11 mouse cellular contexts compared by ENCODE assay signal in genomic region chr11:75155985-75156384, GRCm38 (mm10). TPM values are rescaled to one million over a fixed set of nuclear protein-coding genes. Genes with fewer than 3 reads are reported as not detected.
DNase-seq lines count a peak whose midpoint lies in the region; ATAC-seq and TF ChIP-seq lines count a peak whose summit lies in the region.
"Had no signal": no experiment of that assay in that cellular context is flagged by ENCODE, and none has a peak within 500 bp of the region (broad histone marks: within the 10 kb centered on the region; RNA-seq: fewer than 3 reads in every experiment).

No protein-coding gene starts in this region.

- H3K9ac ChIP-seq in lung, embryonic 15.5 days = no peak overlapping the region
- H3K9ac ChIP-seq in heart, embryonic 13.5 days = no peak overlapping the region

- no peak overlapping the region for H3K4me3 ChIP-seq in heart, embryonic 10.5 days
- H3K4me3 ChIP-seq in lung, embryonic 15.5 days = no peak overlapping the region
- H3K4me3 ChIP-seq in heart, embryonic 13.5 days = no peak overlapping the region
- H3K4me3 ChIP-seq in olfactory bulb, adult 2 months (ENCODE audit: insufficient read depth, low read depth, low read length) = no peak overlapping the region
- H3K4me3 ChIP-seq: megakaryocyte, embryonic 14.5 days had no signal

- WGBS in heart, embryonic 10.5 days = 49% methylated on average over 6 of the region's 6 CpGs
- 35% methylated on average over 6 of the region's 6 CpGs for WGBS in lung, embryonic 15.5 days
- 51% methylated on average over 6 of the region's 6 CpGs for WGBS in heart, embryonic 13.5 days
- WGBS in olfactory bulb, adult 2 months = 75% methylated on average over 6 of the region's 6 CpGs

- H3K9me3 ChIP-seq in heart, embryonic 10.5 days = no peaks in the 10 kb centered on the region
- no peaks in the 10 kb centered on the region for H3K9me3 ChIP-seq in lung, embryonic 15.5 days
- H3K9me3 ChIP-seq in heart, embryonic 13.5 days = no peaks in the 10 kb centered on the region
- H3K9me3 ChIP-seq: megakaryocyte, embryonic 14.5 days had no signal

- no peak overlapping the region for H3K4me2 ChIP-seq in lung, embryonic 15.5 days
- no peak overlapping the region for H3K4me2 ChIP-seq in heart, embryonic 13.5 days

- ATAC-seq in lung, embryonic 15.5 days (ENCODE audit: borderline replicate concordance, extremely low read depth, low FRiP score, low TSS enrichment) = no peak
- ATAC-seq in heart, embryonic 13.5 days (ENCODE audit: extremely low read depth, insufficient number of reproducible peaks, low FRiP score, low TSS enrichment) = no peak

- TF ChIP-seq POLR2A in olfactory bulb, adult 2 months (IDR thresholded peaks at IDR 0.05; ENCODE audit: insufficient read depth, low read depth, low read length) = no peak

- no peak for TF ChIP-seq CTCF in olfactory bulb, adult 2 months (IDR thresholded peaks at IDR 0.05; ENCODE audit: insufficient read depth, low read depth, low read length)

- H3K27me3 ChIP-seq in heart, embryonic 10.5 days (ENCODE audit: insufficient read depth, poor library complexity, severe bottlenecking) = no peaks in the 10 kb centered on the region
- no peaks in the 10 kb centered on the region for H3K27me3 ChIP-seq in lung, embryonic 15.5 days
- no peaks in the 10 kb centered on the region for H3K27me3 ChIP-seq in heart, embryonic 13.5 days (replicated peaks)
- H3K27me3 ChIP-seq: megakaryocyte, embryonic 14.5 days had no signal

- DNase-seq in heart, embryonic 10.5 days (ENCODE audit: low spot score) = no peak
- no peak for DNase-seq in heart, adult 8-10 months (ENCODE audit: low spot score)
- DNase-seq in lung, postnatal 10 days = no peak
- no peak for DNase-seq in frontal cortex, postnatal 10 days (ENCODE audit: low spot score in 2 of 2)
- no peak for DNase-seq in adrenal gland, postnatal 14 days
- DNase-seq: gastrocnemius, postnatal 10 days; kidney, postnatal 14 days had no signal

- H3K27ac ChIP-seq in heart, embryonic 10.5 days = peak overlapping the region; percentile 43; the same call in 1 of the 2 replicates
- H3K27ac ChIP-seq in lung, embryonic 15.5 days = peak overlapping the region; percentile 83
- H3K27ac ChIP-seq in heart, embryonic 13.5 days (replicated peaks) = peak overlapping the region; percentile 28
- 0 out of 2 replicates have a peak overlapping the region, but pooled peaks have one; percentile 37 for H3K27ac ChIP-seq in olfactory bulb, adult 2 months (ENCODE audit: insufficient read depth, low read depth, low read length)

- peaks cover 31% of the 10 kb centered on the region for H3K36me3 ChIP-seq in heart, embryonic 10.5 days
- peaks cover 14% of the 10 kb centered on the region; the same call in 1 of the 2 replicates for H3K36me3 ChIP-seq in lung, embryonic 15.5 days
- H3K36me3 ChIP-seq in heart, embryonic 13.5 days = peaks cover 33% of the 10 kb centered on the region

- H3K4me1 ChIP-seq in heart, embryonic 10.5 days = peaks cover 28% of the 10 kb centered on the region
- H3K4me1 ChIP-seq in lung, embryonic 15.5 days = peaks cover 69% of the 10 kb centered on the region
- peaks cover 39% of the 10 kb centered on the region for H3K4me1 ChIP-seq in heart, embryonic 13.5 days
- peaks cover 8% of the 10 kb centered on the region for H3K4me1 ChIP-seq in olfactory bulb, adult 2 months (ENCODE audit: control insufficient read depth, insufficient read depth, low read length)

RNA-seq across cellular contexts. Expression of gene Hic1, which starts 13.3 kb away (rescaled TPM):
- 1.9 and 2.1 TPM in 2 replicates for polyA plus RNA-seq in heart, embryonic 10.5 days (2016; fragmentation: Nextera tagmentation; extraction: Ambion mirVana)
- total RNA-seq in heart, adult 8-10 months (2022) = 10 to 100 TPM in 3 of 4 experiments, 1 to 10 TPM in 1; 7.6 to 19.4 (median 16.8) TPM
- polyA plus RNA-seq in lung, embryonic 15.5 days (2015; fragmentation: Nextera tagmentation; extraction: Ambion mirVana) = 20.1 and 21.7 TPM in 2 replicates
- 9.4 and 9.5 TPM in 2 replicates for polyA plus RNA-seq in heart, embryonic 13.5 days (2015; fragmentation: Nextera tagmentation; extraction: Ambion mirVana)
- polyA plus RNA-seq in olfactory bulb, adult 2 months (2012; ENCODE audit: insufficient read depth, insufficient read length, low replicate concordance, missing spikeins) = not detected in 2 replicates
- total RNA-seq in adrenal gland, postnatal 14 days (2021) = 14.5 and 17.0 TPM in 2 replicates

RNA-seq across cellular contexts. Expression of gene Ovca2, which starts 22.6 kb away (rescaled TPM):
- 24.0 and 29.0 TPM in 2 replicates for polyA plus RNA-seq in heart, embryonic 10.5 days (2016; fragmentation: Nextera tagmentation; extraction: Ambion mirVana)
- 1 to 10 TPM; 5.6 to 6.9 (median 5.9) TPM for total RNA-seq in heart, adult 8-10 months (2022)
- 25.5 and 26.2 TPM in 2 replicates for polyA plus RNA-seq in lung, embryonic 15.5 days (2015; fragmentation: Nextera tagmentation; extraction: Ambion mirVana)
- polyA plus RNA-seq in heart, embryonic 13.5 days (2015; fragmentation: Nextera tagmentation; extraction: Ambion mirVana) = 15.2 and 16.4 TPM in 2 replicates
- not detected in 2 replicates for polyA plus RNA-seq in olfactory bulb, adult 2 months (2012; ENCODE audit: insufficient read depth, insufficient read length, low replicate concordance, missing spikeins)
- 14.5 and 15.8 TPM in 2 replicates for total RNA-seq in adrenal gland, postnatal 14 days (2021)

RNA-seq across cellular contexts. Expression of gene Dph1, which starts 35.1 kb away (rescaled TPM):
- polyA plus RNA-seq in heart, embryonic 10.5 days (2016; fragmentation: Nextera tagmentation; extraction: Ambion mirVana) = 26.8 and 28.0 TPM in 2 replicates
- total RNA-seq in heart, adult 8-10 months (2022) = 10 to 100 TPM in 2 of 4 experiments, 1 to 10 TPM in 2; 8.1 to 11.2 (median 9.7) TPM
- 20.4 and 21.0 TPM in 2 replicates for polyA plus RNA-seq in lung, embryonic 15.5 days (2015; fragmentation: Nextera tagmentation; extraction: Ambion mirVana)
- 19.3 and 21.3 TPM in 2 replicates for polyA plus RNA-seq in heart, embryonic 13.5 days (2015; fragmentation: Nextera tagmentation; extraction: Ambion mirVana)
- not detected in 2 replicates for polyA plus RNA-seq in olfactory bulb, adult 2 months (2012; ENCODE audit: insufficient read depth, insufficient read length, low replicate concordance, missing spikeins)
- 22.3 and 28.5 TPM in 2 replicates for total RNA-seq in adrenal gland, postnatal 14 days (2021)

RNA-seq across cellular contexts. Expression of gene Rtn4rl1, which starts 37.6 kb away (rescaled TPM):
- polyA plus RNA-seq in heart, embryonic 10.5 days (2016; fragmentation: Nextera tagmentation; extraction: Ambion mirVana) = 9.7 and 16.6 TPM in 2 replicates
- total RNA-seq in heart, adult 8-10 months (2022) = 1 to 10 TPM; 5.2 to 7.9 (median 6.8) TPM
- polyA plus RNA-seq in lung, embryonic 15.5 days (2015; fragmentation: Nextera tagmentation; extraction: Ambion mirVana) = 1.8 and 3.3 TPM in 2 replicates
- 10.2 and 12.4 TPM in 2 replicates for polyA plus RNA-seq in heart, embryonic 13.5 days (2015; fragmentation: Nextera tagmentation; extraction: Ambion mirVana)
- polyA plus RNA-seq in olfactory bulb, adult 2 months (2012; ENCODE audit: insufficient read depth, insufficient read length, low replicate concordance, missing spikeins) = not detected in 2 replicates
- total RNA-seq in adrenal gland, postnatal 14 days (2021) = 29.5 and 32.6 TPM in 2 replicates

Comparison
In these comparisons a context has a peak if more than half of its experiments do, and no peak if none do; other contexts are left out.
1. H3K27ac ChIP-seq: peak in every context shown above with its lines; median percentile 83 in lung, embryonic 15.5 days; 43 in heart, embryonic 10.5 days; 37 in olfactory bulb, adult 2 months; 28 in heart, embryonic 13.5 days.
2. RNA of gene Ovca2, which starts 22.6 kb away (polyA plus RNA-seq): 24.0 to 29.0 TPM in heart, embryonic 10.5 days, 25.5 to 26.2 TPM in lung, embryonic 15.5 days and 15.2 to 16.4 TPM in heart, embryonic 13.5 days; not detected in olfactory bulb, adult 2 months; every median in the first group is over 10 times any median in the second.
3. RNA of gene Dph1, which starts 35.1 kb away (polyA plus RNA-seq): 26.8 to 28.0 TPM in heart, embryonic 10.5 days, 19.3 to 21.3 TPM in heart, embryonic 13.5 days and 20.4 to 21.0 TPM in lung, embryonic 15.5 days; not detected in olfactory bulb, adult 2 months; every median in the first group is over 10 times any median in the second.